Mouse (Mus musculus): ENCODE data around the gene 1700010I14Rik. TPM values are rescaled to one million over a fixed set of nuclear protein-coding genes. Genes with fewer than 3 reads are reported as not detected.

Gene 1700010I14Rik
- polyA plus RNA-seq, 2 experiments = 0.55 to 0.79 TPM

GRCm38 (mm10) chr17:8961097-8961496 lies 27.0 kb upstream of the 1700010I14Rik start:
- Histone ChIP-seq H3K27me3 (ENCODE audit: control insufficient read depth, insufficient read depth, low read length) (no peaks in the 10 kb centered on the region), H3K9ac (replicated peaks) (no peak overlapping the region), H3K4me1 (replicated peaks; ENCODE audit: control insufficient read depth in 2 of 2, insufficient read depth in 2 of 2, low read length in 1 of 2) (no peaks in the 10 kb centered on the region), H3K4me3 (ENCODE audit: insufficient read depth in 1 of 2, low read depth in 2 of 2, low read length in 2 of 2) (no peak overlapping the region), H3K9me3 (ENCODE audit: control insufficient read depth, low read length) (no peaks in the 10 kb centered on the region), H3K27ac (no peak overlapping the region), H3K36me3 (replicated peaks; ENCODE audit: control insufficient read depth, insufficient read depth, low read depth) (no peaks in the 10 kb centered on the region), H3K4me2 (ENCODE audit: low read depth) (no peak overlapping the region)
- WGBS (ENCODE audit: insufficient replicate concordance) = 65% methylated on average over 5 of the region's 5 CpGs
- DNase-seq (ENCODE audit: low read depth in 3 of 3, low spot score in 3 of 3) (no peak), ATAC-seq (ENCODE audit: insufficient read depth) (no peak)
- TF ChIP-seq EP300 (IDR thresholded peaks at IDR 0.05; ENCODE audit: low read depth) (no peak), CTCF (IDR thresholded peaks at IDR 0.05; ENCODE audit: low read depth) (no peak)

- no peak for DNase-seq (ENCODE audit: low read depth in 3 of 3, low spot score in 3 of 3)
- no peaks in the 10 kb centered on the region for H3K36me3 ChIP-seq (replicated peaks; ENCODE audit: control insufficient read depth, insufficient read depth, low read depth)
- no peak for ATAC-seq (ENCODE audit: insufficient read depth)
- no peak overlapping the region for H3K9ac ChIP-seq (replicated peaks)
- 73% methylated on average over 14 of the region's 14 CpGs for WGBS (ENCODE audit: insufficient replicate concordance)
- no peaks in the 10 kb centered on the region for H3K9me3 ChIP-seq (ENCODE audit: control insufficient read depth, low read length)
- H3K4me2 ChIP-seq (ENCODE audit: low read depth) = no peak overlapping the region
- H3K4me1 ChIP-seq (replicated peaks; ENCODE audit: control insufficient read depth in 2 of 2, insufficient read depth in 2 of 2, low read length in 1 of 2) = no peaks in the 10 kb centered on the region
- TF ChIP-seq CTCF (IDR thresholded peaks at IDR 0.05; ENCODE audit: low read depth) = no peak
- TF ChIP-seq EP300 (IDR thresholded peaks at IDR 0.05; ENCODE audit: low read depth) = no peak
- no peaks in the 10 kb centered on the region for H3K27me3 ChIP-seq (ENCODE audit: control insufficient read depth, insufficient read depth, low read length)
- no peak overlapping the region for H3K27ac ChIP-seq
- no peak overlapping the region for H3K4me3 ChIP-seq (ENCODE audit: insufficient read depth in 1 of 2, low read depth in 2 of 2, low read length in 2 of 2)
Measured at GRCm38 (mm10) chr17:8961644-8962043, 26.5 kb upstream of the 1700010I14Rik start.

GRCm38 (mm10) chr17:8965177-8965576 lies 23.0 kb upstream of the 1700010I14Rik start:
- no peak for ATAC-seq (ENCODE audit: insufficient read depth)
- no peaks in the 10 kb centered on the region for H3K36me3 ChIP-seq (replicated peaks; ENCODE audit: control insufficient read depth, insufficient read depth, low read depth)
- no peak overlapping the region for H3K4me2 ChIP-seq (ENCODE audit: low read depth)
- 70% methylated on average over 6 of the region's 6 CpGs for WGBS (ENCODE audit: insufficient replicate concordance)
- no peak overlapping the region for H3K27ac ChIP-seq
- H3K9me3 ChIP-seq (ENCODE audit: control insufficient read depth, low read length) = no peaks in the 10 kb centered on the region
- no peaks in the 10 kb centered on the region for H3K27me3 ChIP-seq (ENCODE audit: control insufficient read depth, insufficient read depth, low read length)
- H3K4me1 ChIP-seq (replicated peaks; ENCODE audit: control insufficient read depth in 2 of 2, insufficient read depth in 2 of 2, low read length in 1 of 2) = no peaks in the 10 kb centered on the region
- DNase-seq (ENCODE audit: low read depth in 3 of 3, low spot score in 3 of 3) = no peak
- no peak overlapping the region for H3K4me3 ChIP-seq (ENCODE audit: insufficient read depth in 1 of 2, low read depth in 2 of 2, low read length in 2 of 2)
- H3K9ac ChIP-seq (replicated peaks) = no peak overlapping the region
- TF ChIP-seq EP300 (IDR thresholded peaks at IDR 0.05; ENCODE audit: low read depth) = no peak

- no peak for DNase-seq (ENCODE audit: low read depth in 3 of 3, low spot score in 3 of 3)
- Histone ChIP-seq H3K27me3 (ENCODE audit: control insufficient read depth, insufficient read depth, low read length) (no peaks in the 10 kb centered on the region), H3K4me2 (ENCODE audit: low read depth) (no peak overlapping the region), H3K4me3 (ENCODE audit: insufficient read depth in 1 of 2, low read depth in 2 of 2, low read length in 2 of 2) (no peak overlapping the region), H3K9me3 (ENCODE audit: control insufficient read depth, low read length) (no peaks in the 10 kb centered on the region), H3K27ac (no peak overlapping the region), H3K9ac (replicated peaks) (no peak overlapping the region), H3K4me1 (replicated peaks; ENCODE audit: control insufficient read depth in 2 of 2, insufficient read depth in 2 of 2, low read length in 1 of 2) (no peaks in the 10 kb centered on the region), H3K36me3 (replicated peaks; ENCODE audit: control insufficient read depth, insufficient read depth, low read depth) (no peaks in the 10 kb centered on the region)
- ATAC-seq (ENCODE audit: insufficient read depth) = no peak
- 50% methylated on average over 12 of the region's 12 CpGs for WGBS (ENCODE audit: insufficient replicate concordance)
- no peak for TF ChIP-seq EP300 (IDR thresholded peaks at IDR 0.05; ENCODE audit: low read depth)
- no peak for TF ChIP-seq CTCF (IDR thresholded peaks at IDR 0.05; ENCODE audit: low read depth)
Measured at GRCm38 (mm10) chr17:8972152-8972854, 15.8 kb upstream of the 1700010I14Rik start.

- Histone ChIP-seq H3K9me3 (ENCODE audit: control insufficient read depth, low read length) (no peaks in the 10 kb centered on the region), H3K27me3 (ENCODE audit: control insufficient read depth, insufficient read depth, low read length) (no peaks in the 10 kb centered on the region), H3K36me3 (replicated peaks; ENCODE audit: control insufficient read depth, insufficient read depth, low read depth) (no peaks in the 10 kb centered on the region), H3K9ac (replicated peaks) (no peak overlapping the region), H3K4me1 (replicated peaks; ENCODE audit: control insufficient read depth in 2 of 2, insufficient read depth in 2 of 2, low read length in 1 of 2) (no peaks in the 10 kb centered on the region), H3K4me2 (ENCODE audit: low read depth) (no peak overlapping the region), H3K27ac (no peak overlapping the region), H3K4me3 (ENCODE audit: insufficient read depth in 1 of 2, low read depth in 2 of 2, low read length in 2 of 2) (no peak overlapping the region)
- no peak for ATAC-seq (ENCODE audit: insufficient read depth)
- DNase-seq (ENCODE audit: low read depth in 3 of 3, low spot score in 3 of 3) = no peak
- 39% methylated on average over 5 of the region's 5 CpGs for WGBS (ENCODE audit: insufficient replicate concordance)
- TF ChIP-seq CTCF (IDR thresholded peaks at IDR 0.05; ENCODE audit: low read depth) (no peak), EP300 (IDR thresholded peaks at IDR 0.05; ENCODE audit: low read depth) (no peak)
Measured at GRCm38 (mm10) chr17:8973331-8973730, 14.8 kb upstream of the 1700010I14Rik start.

Measured in liver, embryonic 14.5 days (tissue).